Mouse (Mus musculus): ENCODE results near the gene Dnajb2. TPM values are rescaled to one million over a fixed set of nuclear protein-coding genes. Genes with fewer than 3 reads are reported as not detected.

The Dnajb2 gene
- total and polyA plus RNA-seq, 3 experiments = 12.9 to 18.9 TPM; not detected in 1

DNA sequence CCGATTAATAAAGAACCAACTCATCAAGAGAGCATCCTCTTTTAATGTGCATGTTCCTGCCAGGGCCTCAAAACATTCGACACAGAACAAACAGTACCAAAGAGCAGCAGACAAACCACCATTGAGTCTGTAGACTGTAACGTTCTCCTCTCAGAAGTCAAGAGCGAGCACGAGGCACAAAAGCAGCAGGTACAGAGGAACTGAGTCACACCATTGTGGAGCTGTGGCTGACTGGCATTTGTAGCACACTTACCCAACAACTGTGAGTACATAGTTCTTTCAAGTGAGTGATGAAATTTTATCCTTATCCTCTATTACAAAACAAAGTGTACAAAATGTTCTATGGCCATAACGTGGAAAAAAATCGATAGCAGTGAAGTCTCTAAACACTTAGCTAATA is 48.7 kb downstream of the Dnajb2 start:
- H3K9me3 ChIP-seq (replicated peaks; ENCODE audit: insufficient read depth, low read length) = no peaks in the 10 kb centered on the region
- H3K27me3 ChIP-seq (ENCODE audit: control insufficient read depth in 1 of 2, insufficient read depth in 2 of 2, low read length in 2 of 2) = peaks cover 0 to 9% of the 10 kb centered on the region in 2 experiments; a peak in 2 of 4 replicates
- no peaks in the 10 kb centered on the region for H3K79me2 ChIP-seq (ENCODE audit: control insufficient read depth, insufficient read depth, low read length, poor library complexity)
- no peak overlapping the region for H3K4me3 ChIP-seq (ENCODE audit: control insufficient read depth in 1 of 2, insufficient read depth in 1 of 2, low read depth in 2 of 2, low read length in 2 of 2)
- TF ChIP-seq USF1 (IDR thresholded peaks at IDR 0.05; ENCODE audit: low read depth, low read length) = no peak
- TF ChIP-seq E2F4 (IDR thresholded peaks at IDR 0.05; ENCODE audit: borderline replicate concordance, low read depth, low read length) = no peak
- no peak for TF ChIP-seq MAX (IDR thresholded peaks at IDR 0.05; ENCODE audit: low read length)
- no peak for TF ChIP-seq GATA1 (IDR thresholded peaks at IDR 0.05; ENCODE audit: low read depth, low read length)
- no peak for TF ChIP-seq ETS1 (IDR thresholded peaks at IDR 0.05; ENCODE audit: low read depth, low read length)
- TF ChIP-seq RAD21 (IDR thresholded peaks at IDR 0.05; ENCODE audit: low read depth, low read length) = no peak
- TF ChIP-seq CHD2 (IDR thresholded peaks at IDR 0.05; ENCODE audit: low read length) = no peak
- no peak for TF ChIP-seq POLR2A (IDR thresholded peaks at IDR 0.05; ENCODE audit: control insufficient read depth in 1 of 2, insufficient read depth in 1 of 2, low read depth in 1 of 2, low read length in 2 of 2, poor library complexity in 1 of 2)
- TF ChIP-seq ZMIZ1 (IDR thresholded peaks at IDR 0.05; ENCODE audit: low read depth, low read length) = no peak
- no peak for TF ChIP-seq ELF1 (IDR thresholded peaks at IDR 0.05; ENCODE audit: low read depth, low read length)
- no peak for TF ChIP-seq SIN3A (IDR thresholded peaks at IDR 0.05; ENCODE audit: low read length)
- TF ChIP-seq CHD1 (IDR thresholded peaks at IDR 0.05; ENCODE audit: low read depth, low read length) = no peak
- TF ChIP-seq GABPA (IDR thresholded peaks at IDR 0.05; ENCODE audit: low read depth, low read length) = no peak
- no peak for DNase-seq (ENCODE audit: low read depth, low spot score)
- no peak overlapping the region for H3K27ac ChIP-seq (ENCODE audit: control insufficient read depth, low read depth, low read length)
- H3K4me1 ChIP-seq (ENCODE audit: control insufficient read depth in 1 of 2, insufficient read depth in 2 of 2, low read length in 2 of 2) = no peaks in the 10 kb centered on the region
- no peaks in the 10 kb centered on the region for H3K36me3 ChIP-seq (ENCODE audit: control insufficient read depth in 1 of 2, insufficient read depth in 2 of 2, low read length in 2 of 2)
- H3K9ac ChIP-seq (ENCODE audit: control insufficient read depth, low read depth, low read length, poor library complexity, severe bottlenecking) = no peak overlapping the region

- no peak overlapping the region for H3K9ac ChIP-seq (ENCODE audit: control insufficient read depth, low read depth, low read length, poor library complexity, severe bottlenecking)
- TF ChIP-seq CTCF (IDR thresholded peaks at IDR 0.05 in 2 of 3, conservative IDR thresholded peaks at IDR 0.05 in 1 of 3; ENCODE audit: control insufficient read depth in 1 of 3, insufficient read depth in 1 of 3, low read depth in 2 of 3, low read length in 3 of 3, poor library complexity in 1 of 3, severe bottlenecking in 1 of 3) (no peak), POLR2AphosphoS2 (IDR thresholded peaks at IDR 0.05; ENCODE audit: low read length) (no peak)
- H3K27me3 ChIP-seq (ENCODE audit: control insufficient read depth in 1 of 2, insufficient read depth in 2 of 2, low read length in 2 of 2) = peaks cover 2 to 10% of the 10 kb centered on the region in 2 experiments; a peak in 3 of 4 replicates
Observed at GRCm38 (mm10) chr1:75289376-75289775, 53.2 kb downstream of the Dnajb2 start.

DNA sequence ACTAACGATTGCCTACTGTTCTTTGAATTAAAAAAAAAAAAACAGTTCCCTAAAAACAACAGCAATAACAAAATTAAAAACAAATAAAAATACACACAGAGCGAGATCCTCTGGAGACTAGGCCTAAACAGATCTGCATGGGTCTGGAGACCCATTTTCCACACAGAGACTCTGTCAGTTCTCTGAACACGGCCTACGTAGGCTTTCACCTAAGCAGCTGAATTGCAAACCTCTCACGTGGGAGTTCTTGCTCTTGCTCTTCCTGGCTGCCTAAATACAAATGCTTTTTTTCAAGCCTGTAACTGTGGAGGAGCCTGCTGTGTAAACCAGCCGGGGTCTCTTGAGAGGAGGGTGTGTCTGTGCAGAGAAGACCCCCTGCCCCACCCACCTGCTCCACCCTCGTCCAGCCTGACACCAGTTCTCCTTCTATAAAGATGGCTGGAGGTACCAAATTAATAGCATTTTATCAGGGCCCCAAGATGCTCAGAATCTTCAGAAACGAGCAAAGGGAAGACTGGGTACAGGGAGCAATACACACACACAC is 53.8 kb downstream of the Dnajb2 start:
- Histone ChIP-seq H3K9ac (ENCODE audit: control insufficient read depth, low read depth, low read length, poor library complexity, severe bottlenecking) (no peak overlapping the region), H3K9me3 (replicated peaks; ENCODE audit: insufficient read depth, low read length) (no peaks in the 10 kb centered on the region), H3K4me3 (ENCODE audit: control insufficient read depth in 1 of 2, insufficient read depth in 1 of 2, low read depth in 2 of 2, low read length in 2 of 2) (no peak overlapping the region), H3K4me1 (ENCODE audit: control insufficient read depth in 1 of 2, insufficient read depth in 2 of 2, low read length in 2 of 2) (no peaks in the 10 kb centered on the region), H3K79me2 (ENCODE audit: control insufficient read depth, insufficient read depth, low read length, poor library complexity) (no peaks in the 10 kb centered on the region), H3K27ac (ENCODE audit: control insufficient read depth, low read depth, low read length) (no peak overlapping the region), H3K36me3 (ENCODE audit: control insufficient read depth in 1 of 2, insufficient read depth in 2 of 2, low read length in 2 of 2) (no peaks in the 10 kb centered on the region), H3K27me3 (ENCODE audit: control insufficient read depth in 1 of 2, insufficient read depth in 2 of 2, low read length in 2 of 2) (peaks cover 2 to 7% of the 10 kb centered on the region in 2 experiments; a peak in 3 of 4 replicates)
- no peak for DNase-seq (ENCODE audit: low read depth, low spot score)
- TF ChIP-seq ZMIZ1 (IDR thresholded peaks at IDR 0.05; ENCODE audit: low read depth, low read length) = no peak
- TF ChIP-seq MAX (IDR thresholded peaks at IDR 0.05; ENCODE audit: low read length) = no peak
- no peak for TF ChIP-seq MYB (IDR thresholded peaks at IDR 0.05; ENCODE audit: low read depth, low read length)
- no peak for TF ChIP-seq ZKSCAN1 (IDR thresholded peaks at IDR 0.05; ENCODE audit: low read depth, low read length)
- no peak for TF ChIP-seq CHD1 (IDR thresholded peaks at IDR 0.05; ENCODE audit: low read depth, low read length)
- no peak for TF ChIP-seq MAFK (IDR thresholded peaks at IDR 0.05; ENCODE audit: borderline replicate concordance, low read depth, low read length)
- TF ChIP-seq NRF1 (IDR thresholded peaks at IDR 0.05; ENCODE audit: insufficient read depth, low read depth, low read length, poor library complexity, severe bottlenecking) = no peak
- no peak for TF ChIP-seq MYC (IDR thresholded peaks at IDR 0.05; ENCODE audit: low read depth, low read length)
- no peak for TF ChIP-seq E2F4 (IDR thresholded peaks at IDR 0.05; ENCODE audit: borderline replicate concordance, low read depth, low read length)
- no peak for TF ChIP-seq ZC3H11A (IDR thresholded peaks at IDR 0.05; ENCODE audit: low read depth, low read length)
- TF ChIP-seq TCF12 (IDR thresholded peaks at IDR 0.05; ENCODE audit: low read depth, low read length) = no peak
- no peak for TF ChIP-seq TBP (IDR thresholded peaks at IDR 0.05; ENCODE audit: low read depth, low read length)
- TF ChIP-seq UBTF (IDR thresholded peaks at IDR 0.05; ENCODE audit: borderline replicate concordance, insufficient read depth, low read depth, low read length) = no peak

More at GRCm38 (mm10) chr1:75289376-75289775, 53.2 kb downstream of the Dnajb2 start:
- Histone ChIP-seq H3K36me3 (ENCODE audit: control insufficient read depth in 1 of 2, insufficient read depth in 2 of 2, low read length in 2 of 2) (no peaks in the 10 kb centered on the region), H3K9me3 (replicated peaks; ENCODE audit: insufficient read depth, low read length) (no peaks in the 10 kb centered on the region), H3K79me2 (ENCODE audit: control insufficient read depth, insufficient read depth, low read length, poor library complexity) (no peaks in the 10 kb centered on the region), H3K4me3 (ENCODE audit: control insufficient read depth in 1 of 2, insufficient read depth in 1 of 2, low read depth in 2 of 2, low read length in 2 of 2) (no peak overlapping the region), H3K4me1 (ENCODE audit: control insufficient read depth in 1 of 2, insufficient read depth in 2 of 2, low read length in 2 of 2) (no peaks in the 10 kb centered on the region), H3K27ac (ENCODE audit: control insufficient read depth, low read depth, low read length) (no peak overlapping the region)
- DNase-seq (ENCODE audit: low read depth, low spot score) = no peak
